Mouse (Mus musculus) MEL (cell line): ENCODE results near the gene Olfr1269. TPM values are rescaled to one million over a fixed set of nuclear protein-coding genes. Genes with fewer than 3 reads are reported as not detected.

Experiments used
- DNase-seq: peaks from one replicate; pipeline ENCODE4 v3.0.0; 2011; ENCODE audit warnings: low read depth, low spot score
- H3K27ac ChIP-seq: 2 replicates; pipeline ENCODE4 v1.5.1; 2012; ENCODE audit warnings: low read depth, mild to moderate bottlenecking, control low read depth, low read length, moderate library complexity; ENCODE audit not compliant: control insufficient read depth
- H3K27me3 ChIP-seq, 2 experiments: fragments of 150-350 bp in 1 of 2; sonication (generic) in 1 of 2; 2 replicates each; pipeline ENCODE4 v1.6.1; 2012; ENCODE audit warnings: low read length in 2 of 2, mild to moderate bottlenecking in 2 of 2, improper control_type of control experiment in 1 of 2, moderate library complexity in 1 of 2; ENCODE audit not compliant: insufficient read depth in 2 of 2, control insufficient read depth in 1 of 2
- H3K36me3 ChIP-seq, 2 experiments: 2 replicates each; pipeline ENCODE4 v1.6.1; 2012 to 2014; ENCODE audit warnings: low read length in 2 of 2, improper control_type of control experiment in 1 of 2, inconsistent platforms in 1 of 2, mild to moderate bottlenecking in 1 of 2; ENCODE audit not compliant: insufficient read depth in 2 of 2, control insufficient read depth in 1 of 2
- H3K4me1 ChIP-seq, 2 experiments: fragments of 150-350 bp in 1 of 2; sonication (generic) in 1 of 2; 2 replicates each; pipeline ENCODE4 v1.6.1; 2012; ENCODE audit warnings: low read length in 2 of 2, improper control_type of control experiment in 1 of 2, mild to moderate bottlenecking in 1 of 2; ENCODE audit not compliant: insufficient read depth in 2 of 2, control insufficient read depth in 1 of 2
- H3K4me3 ChIP-seq, 2 experiments: fragments of 150-350 bp in 1 of 2; sonication (generic) in 1 of 2; 2 replicates each; pipeline ENCODE4 v1.5.1; 2012; ENCODE audit warnings: low read depth in 2 of 2, low read length in 2 of 2, mild to moderate bottlenecking in 2 of 2, moderate library complexity in 2 of 2, control low read depth in 1 of 2, improper control_type of control experiment in 1 of 2; ENCODE audit not compliant: control insufficient read depth in 1 of 2, insufficient read depth in 1 of 2
- H3K79me2 ChIP-seq: 2 replicates; pipeline ENCODE4 v1.6.1; 2012; ENCODE audit warnings: mild to moderate bottlenecking, low read length, moderate library complexity; ENCODE audit not compliant: control insufficient read depth, poor library complexity, insufficient read depth
- H3K9ac ChIP-seq: 2 replicates; pipeline ENCODE4 v1.6.1; 2012; ENCODE audit warnings: low read depth, mild to moderate bottlenecking, control low read depth, low read length, moderate library complexity; ENCODE audit not compliant: control insufficient read depth, poor library complexity, severe bottlenecking
- H3K9me3 ChIP-seq: fragments of 150-350 bp; sonication (generic); replicated peaks from 2 replicates; pipeline ENCODE4 v1.6.1; 2012; ENCODE audit warnings: mild to moderate bottlenecking, low read length, improper control_type of control experiment, moderate library complexity; ENCODE audit not compliant: insufficient read depth
- CHD2 ChIP-seq: IDR thresholded peaks from 2 replicates; pipeline ENCODE4 v1.6.1; 2011; ENCODE audit warnings: low read length, improper control_type of control experiment
- CTCF ChIP-seq, 3 experiments: IDR thresholded peaks in 2 of 3; conservative IDR thresholded peaks in 1 of 3; 2 replicates each; pipeline ENCODE4 v1.5.1; 2011 to 2012; ENCODE audit warnings: low read length in 3 of 3, low read depth in 2 of 3, mild to moderate bottlenecking in 2 of 3, improper control_type of control experiment in 1 of 3, inconsistent platforms in 1 of 3, mixed read lengths in 1 of 3, moderate library complexity in 1 of 3; ENCODE audit not compliant: control insufficient read depth in 1 of 3, insufficient read depth in 1 of 3, poor library complexity in 1 of 3, severe bottlenecking in 1 of 3
- GABPA ChIP-seq: IDR thresholded peaks from 2 replicates; pipeline ENCODE4 v1.6.1; 2012; ENCODE audit warnings: low read depth, mild to moderate bottlenecking, inconsistent platforms, low read length, improper control_type of control experiment, moderate library complexity
- GATA1 ChIP-seq: IDR thresholded peaks from 2 replicates; pipeline ENCODE4 v1.6.1; 2011; ENCODE audit warnings: low read depth, low read length, improper control_type of control experiment
- HCFC1 ChIP-seq: IDR thresholded peaks from 2 replicates; pipeline ENCODE4 v1.6.1; 2012; ENCODE audit warnings: low read depth, mild to moderate bottlenecking, inconsistent platforms, low read length, improper control_type of control experiment, moderate library complexity
- JUND ChIP-seq: IDR thresholded peaks from 2 replicates; pipeline ENCODE4 v1.6.1; 2011; ENCODE audit warnings: low read depth, mild to moderate bottlenecking, improper control_type of control experiment, low read length
- KAT2A ChIP-seq: conservative IDR thresholded peaks from 2 replicates; pipeline ENCODE4 v1.6.1; 2012; ENCODE audit warnings: low read depth, low read length, improper control_type of control experiment, inconsistent platforms
- MAFK ChIP-seq: IDR thresholded peaks from 2 replicates; pipeline ENCODE4 v1.6.1; 2011; ENCODE audit warnings: low read depth, mild to moderate bottlenecking, low read length, improper control_type of control experiment, borderline replicate concordance
- MAX ChIP-seq: IDR thresholded peaks from 2 replicates; pipeline ENCODE4 v1.6.1; 2011; ENCODE audit warnings: low read length, improper control_type of control experiment
- MAZ ChIP-seq: IDR thresholded peaks from 2 replicates; pipeline ENCODE4 v1.6.1; 2012; ENCODE audit warnings: low read depth, mild to moderate bottlenecking, inconsistent platforms, low read length, improper control_type of control experiment
- MYB ChIP-seq: IDR thresholded peaks from 2 replicates; pipeline ENCODE4 v1.6.1; 2011; ENCODE audit warnings: mild to moderate bottlenecking, low read depth, low read length, improper control_type of control experiment
- MYC ChIP-seq: IDR thresholded peaks from 2 replicates; pipeline ENCODE4 v1.6.1; 2011; ENCODE audit warnings: low read depth, mild to moderate bottlenecking, low read length, improper control_type of control experiment, moderate library complexity
- NELFE ChIP-seq: IDR thresholded peaks from 2 replicates; pipeline ENCODE4 v1.6.1; 2011; ENCODE audit warnings: low read depth, low read length, improper control_type of control experiment
- NRF1 ChIP-seq: IDR thresholded peaks from 2 replicates; pipeline ENCODE4 v1.6.1; 2014; ENCODE audit warnings: low read depth, mild to moderate bottlenecking, inconsistent platforms, low read length, improper control_type of control experiment, moderate library complexity; ENCODE audit not compliant: poor library complexity, insufficient read depth, severe bottlenecking
- POLR2A ChIP-seq, 2 experiments: IDR thresholded peaks; 2 replicates each; pipeline ENCODE4 v1.6.1; 2011 to 2012; ENCODE audit warnings: low read length in 2 of 2, mild to moderate bottlenecking in 2 of 2, control low read depth in 1 of 2, improper control_type of control experiment in 1 of 2, low read depth in 1 of 2, moderate library complexity in 1 of 2; ENCODE audit not compliant: control insufficient read depth in 1 of 2, insufficient read depth in 1 of 2, poor library complexity in 1 of 2
- POLR2AphosphoS2 ChIP-seq: IDR thresholded peaks from 2 replicates; pipeline ENCODE4 v1.6.1; 2011; ENCODE audit warnings: low read length, improper control_type of control experiment
- RAD21 ChIP-seq: IDR thresholded peaks from 2 replicates; pipeline ENCODE4 v1.6.1; 2011; ENCODE audit warnings: mild to moderate bottlenecking, low read depth, low read length, improper control_type of control experiment
- SMC3 ChIP-seq: IDR thresholded peaks from 2 replicates; pipeline ENCODE4 v1.6.1; 2011; ENCODE audit warnings: low read depth, low read length, improper control_type of control experiment
- UBTF ChIP-seq: IDR thresholded peaks from 2 replicates; pipeline ENCODE4 v1.6.1; 2012; ENCODE audit warnings: low read depth, mild to moderate bottlenecking, inconsistent platforms, low read length, improper control_type of control experiment, moderate library complexity, borderline replicate concordance; ENCODE audit not compliant: insufficient read depth
- USF1 ChIP-seq: IDR thresholded peaks from 2 replicates; pipeline ENCODE4 v1.6.1; 2014; ENCODE audit warnings: low read depth, mild to moderate bottlenecking, inconsistent platforms, low read length, improper control_type of control experiment, moderate library complexity
- USF2 ChIP-seq, 2 experiments: IDR thresholded peaks; 2 replicates each; pipeline ENCODE4 v1.6.1; 2011 to 2012; ENCODE audit warnings: improper control_type of control experiment in 2 of 2, low read length in 2 of 2, borderline replicate concordance in 1 of 2, inconsistent platforms in 1 of 2, low read depth in 1 of 2, mild to moderate bottlenecking in 1 of 2; ENCODE audit not compliant: insufficient read depth in 1 of 2
- ZC3H11A ChIP-seq: IDR thresholded peaks from 2 replicates; pipeline ENCODE4 v1.6.1; 2012; ENCODE audit warnings: low read depth, mild to moderate bottlenecking, inconsistent platforms, low read length, improper control_type of control experiment
- ZKSCAN1 ChIP-seq: IDR thresholded peaks from 2 replicates; pipeline ENCODE4 v1.6.1; 2012; ENCODE audit warnings: low read depth, mild to moderate bottlenecking, inconsistent platforms, low read length, improper control_type of control experiment, moderate library complexity
- ZMIZ1 ChIP-seq: IDR thresholded peaks from 2 replicates; pipeline ENCODE4 v1.6.1; 2012; ENCODE audit warnings: low read depth, mild to moderate bottlenecking, inconsistent platforms, low read length, improper control_type of control experiment, moderate library complexity
- polyA plus RNA-seq, 2 experiments: library from polyadenylated mRNA; stranded (reverse) in 1 of 2; unstranded in 1 of 2; fragments of >175 nt in 1 of 2; fragments of >200 nt in 1 of 2; gene quantifications; 2 replicates each; pipeline versions ENCODE4 v1.2.1 to v1.2.4; 2012; ENCODE audit warnings: low replicate concordance in 2 of 2, low read depth in 1 of 2; ENCODE audit not compliant: insufficient read length in 2 of 2, insufficient read depth in 1 of 2, missing spikeins in 1 of 2
- total RNA-seq: library from RNA; depleted of rRNA; stranded (reverse); fragments of 300-350 nt; gene quantifications from 2 replicates; pipeline ENCODE4 v1.2.3, GENCODE M21; 2012

The Olfr1269 gene
- total and polyA plus RNA-seq, 3 experiments: not detected

- Histone ChIP-seq H3K4me1 (no peaks in the 10 kb centered on the region), H3K9me3 (no peaks in the 10 kb centered on the region), H3K9ac (no peak within 1 kb of the TSS), H3K79me2 (no peaks in the 10 kb centered on the region), H3K27ac (no peak within 1 kb of the TSS), H3K27me3 (no peaks in the 10 kb centered on the region), H3K36me3 (no peaks in the 10 kb centered on the region), H3K4me3 (no peak within 1 kb of the TSS)
- no peak for DNase-seq
- no peak for TF ChIP-seq MYC
- TF ChIP-seq NELFE: no peak
- no peak for TF ChIP-seq JUND
- no peak for TF ChIP-seq MAZ
- TF ChIP-seq USF1: no peak
- no peak for TF ChIP-seq KAT2A
- TF ChIP-seq GATA1: no peak
- no peak for TF ChIP-seq HCFC1
- TF ChIP-seq ZMIZ1: no peak
Measured at GRCm38 (mm10) chr2:90142196-90142595, 21.0 kb upstream of the Olfr1269 start, which contains the start of gene Olfr32. Gene Olfr32 (minus strand): TSS chr2:90142296.

GRCm38 (mm10) chr2:90070065-90070464, 51.1 kb downstream of the Olfr1269 start:
- no peaks in the 10 kb centered on the region for H3K4me1 ChIP-seq
- H3K36me3 ChIP-seq: no peaks in the 10 kb centered on the region
- TF ChIP-seq KAT2A: no peak
- no peak for TF ChIP-seq GABPA
- TF ChIP-seq NRF1: no peak
- no peak for TF ChIP-seq MYC
- no peak for TF ChIP-seq UBTF
- TF ChIP-seq POLR2A (IDR thresholded peaks at IDR 0.05; ENCODE audit: control insufficient read depth in 1 of 2, insufficient read depth in 1 of 2, low read depth in 1 of 2, low read length in 2 of 2, poor library complexity in 1 of 2): no peak
- TF ChIP-seq CTCF (IDR thresholded peaks at IDR 0.05 in 2 of 3, conservative IDR thresholded peaks at IDR 0.05 in 1 of 3; ENCODE audit: control insufficient read depth in 1 of 3, insufficient read depth in 1 of 3, low read depth in 2 of 3, low read length in 3 of 3, poor library complexity in 1 of 3, severe bottlenecking in 1 of 3): no peak
- no peak for TF ChIP-seq MAFK
- no peak for TF ChIP-seq USF1
- no peak for TF ChIP-seq MYB
- TF ChIP-seq JUND: no peak
- TF ChIP-seq POLR2AphosphoS2: no peak
- no peak for TF ChIP-seq CHD2
- no peak for TF ChIP-seq MAX
- TF ChIP-seq SMC3: no peak
- TF ChIP-seq ZC3H11A: no peak
- TF ChIP-seq ZKSCAN1: no peak
- no peak for TF ChIP-seq RAD21
- TF ChIP-seq USF2 (IDR thresholded peaks at IDR 0.05; ENCODE audit: borderline replicate concordance in 1 of 2, insufficient read depth in 1 of 2, low read depth in 1 of 2, low read length in 2 of 2): no peak
- TF ChIP-seq, all 39 proteins: peak for 0
- H3K27me3 ChIP-seq: no peaks in the 10 kb centered on the region
- no peak overlapping the region for H3K27ac ChIP-seq
- H3K9me3 ChIP-seq: no peaks in the 10 kb centered on the region
- no peak overlapping the region for H3K4me3 ChIP-seq
- no peak overlapping the region for H3K9ac ChIP-seq
- H3K79me2 ChIP-seq: no peaks in the 10 kb centered on the region
- no peak for DNase-seq
